Mouse (Mus musculus) heart, postnatal 14 days (tissue): ENCODE measurements at regions not wholly inside any gene's neighbourhood (a gene's known extent, or its start where the extent isn't known, plus 50 kb on each side); places are given as distances from the start of the nearest gene placed in this dataset.

ENCODE experiments used
- DNase-seq, 2 experiments: peaks; one replicate each; pipeline ENCODE4 v3.0.0; 2021 to 2022
- intact Hi-C: fragments of 180-260 bp; cut with DNase I; formaldehyde crosslinking; loops from one replicate; pipeline ENCODE4 v1.15.1; 2025

- intact Hi-C loops, result no loop called here
- DNase-seq, result no peak
Measured at GRCm38 (mm10) chr3:81735463-81735862, 196.9 kb upstream of the Ctso start.

GRCm38 (mm10) chr3:81736838-81737237, 195.6 kb upstream of the Ctso start:
- intact Hi-C loops, result no loop called here

GRCm38 (mm10) chr3:81742124-81742523, 190.3 kb upstream of the Ctso start:
- DNase-seq, result no peak
- intact Hi-C loops, result no loop called here

More at GRCm38 (mm10) chr3:81736838-81737237, 195.6 kb upstream of the Ctso start:
- no peak for DNase-seq

GRCm38 (mm10) chr3:81750164-81750563, 182.2 kb upstream of the Ctso start:
- no peak for DNase-seq
- intact Hi-C loops, result no loop called here

- DNase-seq, result no peak
- intact Hi-C loops, result no loop called here
Measured at GRCm38 (mm10) chr3:81752955-81753354, 179.4 kb upstream of the Ctso start.

- intact Hi-C loops, result no loop called here
- no peak for DNase-seq
Measured at GRCm38 (mm10) chr3:81760383-81760782, 172.0 kb upstream of the Ctso start.

GRCm38 (mm10) chr3:81760914-81761313, 171.5 kb upstream of the Ctso start:
- DNase-seq, result no peak
- intact Hi-C loops, result no loop called here

GRCm38 (mm10) chr3:81771812-81772211, 160.6 kb upstream of the Ctso start:
- DNase-seq, result no peak
- intact Hi-C loops, result no loop called here

GRCm38 (mm10) chr3:81773012-81773411, 159.4 kb upstream of the Ctso start:
- DNase-seq, result no peak
- intact Hi-C loops, result no loop called here

- no peak for DNase-seq
- intact Hi-C loops, result loop anchor here (2.0 to 10.0 kb wide), 2 partner anchors 747 to 823 kb away; partner anchors contain the start of gene Pdgfc
Measured at GRCm38 (mm10) chr3:81782081-81782480, 150.3 kb upstream of the Ctso start.

- DNase-seq, result peak in 1 of 2 experiments; percentile 4
- intact Hi-C loops, result loop anchor here (2.0 to 10.0 kb wide), 2 partner anchors 748 to 824 kb away; partner anchors contain the start of gene Pdgfc
Measured at GRCm38 (mm10) chr3:81782921-81783541, 149.4 kb upstream of the Ctso start.

GRCm38 (mm10) chr3:81788915-81789314, 143.5 kb upstream of the Ctso start:
- intact Hi-C loops, result loop anchor here (10.0 kb wide), 1 partner anchor 754 kb away; the partner anchor contains the start of gene Pdgfc
- no peak for DNase-seq

GRCm38 (mm10) chr3:81789664-81790063, 142.7 kb upstream of the Ctso start:
- intact Hi-C loops, result loop anchor here (10.0 kb wide), 1 partner anchor 755 kb away; the partner anchor contains the start of gene Pdgfc

GRCm38 (mm10) chr3:81802096-81802495, 130.3 kb upstream of the Ctso start:
- intact Hi-C loops, result no loop called here
- no peak for DNase-seq

More at GRCm38 (mm10) chr3:81789664-81790063, 142.7 kb upstream of the Ctso start:
- no peak for DNase-seq

GRCm38 (mm10) chr3:81805745-81806144, 126.7 kb upstream of the Ctso start:
- intact Hi-C loops, result no loop called here
- no peak for DNase-seq

GRCm38 (mm10) chr3:81809604-81810003, 122.8 kb upstream of the Ctso start:
- intact Hi-C loops, result no loop called here
- no peak for DNase-seq

GRCm38 (mm10) chr3:81820304-81820703, 112.1 kb upstream of the Ctso start:
- intact Hi-C loops, result no loop called here
- DNase-seq, result no peak

GRCm38 (mm10) chr3:81829525-81829924, 102.9 kb upstream of the Ctso start:
- no peak for DNase-seq
- intact Hi-C loops, result no loop called here

- intact Hi-C loops, result no loop called here
- DNase-seq, result no peak
Measured at GRCm38 (mm10) chr3:81829966-81830599, 102.3 kb upstream of the Ctso start.

- intact Hi-C loops, result no loop called here
- peak in 1 of 2 experiments; percentile 0 for DNase-seq
Measured at GRCm38 (mm10) chr3:81835380-81836157, 96.8 kb upstream of the Ctso start.

GRCm38 (mm10) chr3:81836478-81836877, 95.9 kb upstream of the Ctso start:
- intact Hi-C loops, result no loop called here
- no peak for DNase-seq
